Mouse (Mus musculus) megakaryocyte, adult 5-6 weeks (primary cell): ENCODE measurements around the gene Pias3. TPM values are rescaled to one million over a fixed set of nuclear protein-coding genes. Genes with fewer than 3 reads are reported as not detected.
A peak's percentile ranks its signal among the peaks of the same experiment; 100 is the strongest.
"Not testable (repeated sequence)": the region's sequence is repeated elsewhere in the genome, so short reads cannot be mapped to it uniquely, and the experiment has no call there.

Experiments used
- ATAC-seq: 2 replicates; pipeline ENCODE4 v1.8.0; 2016; ENCODE audit warnings: mild to moderate bottlenecking, inconsistent platforms; ENCODE audit not compliant: poor library complexity, severe bottlenecking
- total RNA-seq, 2 experiments: library from RNA; stranded (forward) in 1 of 2; stranded (reverse) in 1 of 2; fragments of 153-499, 151-499 nt in 1 of 2; fragments of 221-1000, 200-1000 nt in 1 of 2; gene quantifications; 2 replicates each; pipeline versions ENCODE4 v1.2.3 to v1.2.4; 2015 to 2017

Pias3 gene
- total RNA-seq, 2 experiments from 2014 or later: 10.3 to 18.6 TPM

- peak; percentile 37 for ATAC-seq
Observed at GRCm38 (mm10) chr3:96727828-96728633, 31.8 kb downstream of the Pias3 start.

- ATAC-seq: no peak
Observed at GRCm38 (mm10) chr3:96728634-96729402, 32.6 kb downstream of the Pias3 start.

- no peak for ATAC-seq
Observed at GRCm38 (mm10) chr3:96729403-96729784, 33.2 kb downstream of the Pias3 start.

- ATAC-seq: no peak
Observed at GRCm38 (mm10) chr3:96730785-96731184, 34.6 kb downstream of the Pias3 start.

- no peak for ATAC-seq
Observed at GRCm38 (mm10) chr3:96733984-96734383, 37.8 kb downstream of the Pias3 start.

- ATAC-seq: no peak
Observed at GRCm38 (mm10) chr3:96735200-96735599, 39.0 kb downstream of the Pias3 start.

- no peak for ATAC-seq
Observed at GRCm38 (mm10) chr3:96737013-96737740, 41.0 kb downstream of the Pias3 start.

- ATAC-seq: no peak
Observed at GRCm38 (mm10) chr3:96737995-96738394, 41.8 kb downstream of the Pias3 start.

- not testable (repeated sequence) for ATAC-seq
Observed at GRCm38 (mm10) chr3:96740279-96740678, 44.1 kb downstream of the Pias3 start.

- no peak for ATAC-seq
Observed at GRCm38 (mm10) chr3:96744348-96744747, 48.2 kb downstream of the Pias3 start.

- peak; percentile 62 for ATAC-seq
Observed at GRCm38 (mm10) chr3:96746829-96747228, 50.6 kb downstream of the Pias3 start.

Other genes with a start within 250 kb of the Pias3 start
- gene BC107364, start 244.1 kb upstream of the Pias3 start, total RNA-seq (2015): not detected in 2 replicates
- not detected in 2 replicates for gene BC107364, start 244.1 kb upstream of the Pias3 start, total RNA-seq (2017)
- gene Hfe2, start 171.2 kb upstream of the Pias3 start, total RNA-seq (2015): not detected in 2 replicates
- gene Hfe2, start 171.2 kb upstream of the Pias3 start, total RNA-seq (2017): not detected in 2 replicates
- 411 and 437 TPM in 2 replicates for gene Txnip, start 138.4 kb upstream of the Pias3 start, total RNA-seq (2015)
- 356 and 357 TPM in 2 replicates for gene Txnip, start 138.4 kb upstream of the Pias3 start, total RNA-seq (2017)
- not detected in 2 replicates for gene Gm16253, start 119.4 kb upstream of the Pias3 start, total RNA-seq (2015)
- gene Gm16253, start 119.4 kb upstream of the Pias3 start, total RNA-seq (2017): 0.40 TPM in 1 of 2 replicates, not detected in the other
- 22.8 and 26.3 TPM in 2 replicates for gene Polr3gl, start 102.2 kb upstream of the Pias3 start, total RNA-seq (2015)
- gene Polr3gl, start 102.2 kb upstream of the Pias3 start, total RNA-seq (2017): 45.6 and 46.4 TPM in 2 replicates
- not detected in 2 replicates for gene Ankrd34a, start 99.7 kb upstream of the Pias3 start, total RNA-seq (2015)
- gene Ankrd34a, start 99.7 kb upstream of the Pias3 start, total RNA-seq (2017): not detected in 2 replicates
- gene Lix1l, start 95.2 kb upstream of the Pias3 start, total RNA-seq (2015): 0.59 and 1.7 TPM in 2 replicates
- gene Lix1l, start 95.2 kb upstream of the Pias3 start, total RNA-seq (2017): 1.7 TPM in 2 replicates
- gene Rbm8a, start 66.5 kb upstream of the Pias3 start, total RNA-seq (2015): 89.0 and 99.4 TPM in 2 replicates
- gene Rbm8a, start 66.5 kb upstream of the Pias3 start, total RNA-seq (2017): 42.3 and 43.4 TPM in 2 replicates
- 18.3 and 30.9 TPM in 2 replicates for gene Pex11b, start 61.0 kb upstream of the Pias3 start, total RNA-seq (2015)
- 12.3 and 14.9 TPM in 2 replicates for gene Pex11b, start 61.0 kb upstream of the Pias3 start, total RNA-seq (2017)
- 0.04 TPM in 1 of 2 replicates, not detected in the other for gene Gm42957, start 60.9 kb upstream of the Pias3 start, total RNA-seq (2015)
- gene Gm42957, start 60.9 kb upstream of the Pias3 start, total RNA-seq (2017): 0.04 and 0.53 TPM in 2 replicates
- 0.02 and 0.29 TPM in 2 replicates for gene Itga10, start 50.8 kb upstream of the Pias3 start, total RNA-seq (2015)
- gene Itga10, start 50.8 kb upstream of the Pias3 start, total RNA-seq (2017): 0.15 TPM in 1 of 2 replicates, not detected in the other
- gene Ankrd35, start 26.3 kb upstream of the Pias3 start, total RNA-seq (2015): not detected in 2 replicates
- not detected in 2 replicates for gene Ankrd35, start 26.3 kb upstream of the Pias3 start, total RNA-seq (2017)
- 1.7 and 1.9 TPM in 2 replicates for gene Nudt17, start 12.2 kb downstream of the Pias3 start, total RNA-seq (2015)
- gene Nudt17, start 12.2 kb downstream of the Pias3 start, total RNA-seq (2017): 0.73 TPM in 1 of 2 replicates, not detected in the other
- 39.3 and 44.2 TPM in 2 replicates for gene Polr3c, start 31.2 kb downstream of the Pias3 start, total RNA-seq (2015)
- 18.7 and 28.7 TPM in 2 replicates for gene Polr3c, start 31.2 kb downstream of the Pias3 start, total RNA-seq (2017)
- gene Rnf115, start 31.3 kb downstream of the Pias3 start, total RNA-seq (2015): 136 and 137 TPM in 2 replicates
- gene Rnf115, start 31.3 kb downstream of the Pias3 start, total RNA-seq (2017): 135 and 150 TPM in 2 replicates
- 0.07 and 0.25 TPM in 2 replicates for gene Pdzk1, start 132.9 kb downstream of the Pias3 start, total RNA-seq (2015)
- gene Pdzk1, start 132.9 kb downstream of the Pias3 start, total RNA-seq (2017): not detected in 2 replicates
- gene Cd160, start 133.0 kb downstream of the Pias3 start, total RNA-seq (2015): 1.5 and 4.2 TPM in 2 replicates
- gene Cd160, start 133.0 kb downstream of the Pias3 start, total RNA-seq (2017): 0.57 and 2.6 TPM in 2 replicates
- not detected in 2 replicates for gene Gja5, start 208.3 kb downstream of the Pias3 start, total RNA-seq (2015)
- 0.08 TPM in 1 of 2 replicates, not detected in the other for gene Gja5, start 208.3 kb downstream of the Pias3 start, total RNA-seq (2017)
- gene Gpr89, start 209.0 kb downstream of the Pias3 start, total RNA-seq (2015): 6.8 and 8.3 TPM in 2 replicates
- 8.4 and 21.0 TPM in 2 replicates for gene Gpr89, start 209.0 kb downstream of the Pias3 start, total RNA-seq (2017)
- gene Gja8, start 229.6 kb downstream of the Pias3 start, total RNA-seq (2015): not detected in 2 replicates
- not detected in 2 replicates for gene Gja8, start 229.6 kb downstream of the Pias3 start, total RNA-seq (2017)